Mouse (Mus musculus) myocyte (in vitro differentiated cells): ENCODE measurements around the gene Brsk1. TPM values are rescaled to one million over a fixed set of nuclear protein-coding genes. Genes with fewer than 3 reads are reported as not detected.
A peak's percentile ranks its signal among the peaks of the same experiment; 100 is the strongest.

Experiments used
- H3K27me3 ChIP-seq: one replicate; pipeline ENCODE4 v1.6.1; 2011; ENCODE audit not compliant: control insufficient read depth, insufficient read depth, insufficient read length
- H3K36me3 ChIP-seq: one replicate; pipeline ENCODE4 v1.6.1; 2011; ENCODE audit not compliant: control insufficient read depth, insufficient read depth
- H3K4me2 ChIP-seq: one replicate; pipeline ENCODE4 v1.6.1; 2011; ENCODE audit warnings: low read depth, control low read depth
- H3K4me3 ChIP-seq: one replicate; pipeline ENCODE4 v1.5.1; 2011; ENCODE audit warnings: mild to moderate bottlenecking, control low read depth, moderate library complexity
- H3K79me2 ChIP-seq: one replicate; pipeline ENCODE4 v1.6.1; 2011; ENCODE audit not compliant: control insufficient read depth, insufficient read depth
- H3ac ChIP-seq: one replicate; pipeline ENCODE4 v1.6.1; 2011; ENCODE audit not compliant: control insufficient read depth, insufficient read length
- CEBPB ChIP-seq: IDR thresholded peaks from 2 replicates; pipeline ENCODE4 v1.6.1; 2011; ENCODE audit warnings: mild to moderate bottlenecking, moderate library complexity; ENCODE audit not compliant: poor library complexity, insufficient read depth, severe bottlenecking
- E2F4 ChIP-seq: IDR thresholded peaks from one replicate; pipeline ENCODE4 v1.6.1; 2011; ENCODE audit warnings: mild to moderate bottlenecking, control low read depth, moderate library complexity; ENCODE audit not compliant: insufficient read depth
- MAX ChIP-seq: IDR thresholded peaks from one replicate; pipeline ENCODE4 v1.6.1; 2011; ENCODE audit warnings: low read depth, mild to moderate bottlenecking, control low read depth
- MYOD1 ChIP-seq, 3 experiments: IDR thresholded peaks; one replicate each; pipeline ENCODE4 v1.6.1; 2011; ENCODE audit warnings: control low read depth in 2 of 3, low read depth in 2 of 3, mild to moderate bottlenecking in 2 of 3, moderate library complexity in 1 of 3; ENCODE audit not compliant: insufficient read length in 2 of 3, control insufficient read depth in 1 of 3
- MYOG ChIP-seq, 3 experiments: IDR thresholded peaks; one replicate each; pipeline ENCODE4 v1.6.1; 2011; ENCODE audit warnings: control low read depth in 2 of 3, low read depth in 2 of 3, mild to moderate bottlenecking in 2 of 3; ENCODE audit not compliant: insufficient read length in 2 of 3, control insufficient read depth in 1 of 3, insufficient read depth in 1 of 3
- POLR2A ChIP-seq: IDR thresholded peaks from one replicate; pipeline ENCODE4 v1.6.1; 2011; ENCODE audit warnings: low read depth, mild to moderate bottlenecking, control low read depth, moderate library complexity; ENCODE audit not compliant: insufficient read length
- POLR2AphosphoS2 ChIP-seq: IDR thresholded peaks from one replicate; pipeline ENCODE4 v1.6.1; 2011; ENCODE audit warnings: low read depth, control low read depth; ENCODE audit not compliant: insufficient read length
- REST ChIP-seq: IDR thresholded peaks from one replicate; pipeline ENCODE4 v1.6.1; 2011; ENCODE audit warnings: mild to moderate bottlenecking, control low read depth, moderate library complexity; ENCODE audit not compliant: insufficient read depth, insufficient read length
- SRF ChIP-seq: IDR thresholded peaks from one replicate; pipeline ENCODE4 v1.6.1; 2011; ENCODE audit warnings: low read depth; ENCODE audit not compliant: control insufficient read depth, insufficient read length
- TCF12 ChIP-seq: IDR thresholded peaks from one replicate; pipeline ENCODE4 v1.6.1; 2011; ENCODE audit warnings: mild to moderate bottlenecking, control low read depth; ENCODE audit not compliant: poor library complexity, insufficient read depth, severe bottlenecking
- TCF3 ChIP-seq: IDR thresholded peaks from one replicate; pipeline ENCODE4 v1.6.1; 2011; ENCODE audit warnings: low read depth, control low read depth; ENCODE audit not compliant: insufficient read length
- USF1 ChIP-seq: IDR thresholded peaks from one replicate; pipeline ENCODE4 v1.6.1; 2011; ENCODE audit warnings: low read depth, mild to moderate bottlenecking, control low read depth, moderate library complexity
- polyA plus RNA-seq: library from polyadenylated mRNA; unstranded; fragments of >200 nt; fragmentation: generic; extraction: Trizol; gene quantifications from one replicate; pipeline ENCODE4 v1.2.1, GENCODE M21; 2012; ENCODE audit warnings: missing spikeins

Brsk1 gene
- polyA plus RNA-seq, 1 experiment, result 7.0 TPM

GRCm38 (mm10) chr7:4671956-4672355 is 18.4 kb upstream of the Brsk1 start:
- Histone ChIP-seq H3K36me3 (peaks cover 12% of the 10 kb centered on the region), H3K4me3 (no peak overlapping the region), H3K4me2 (no peak overlapping the region), H3ac (no peak overlapping the region), H3K27me3 (no peaks in the 10 kb centered on the region), H3K79me2 (no peaks in the 10 kb centered on the region)
- TF ChIP-seq E2F4 (no peak), MAX (no peak), USF1 (no peak), SRF (no peak), MYOD1 (IDR thresholded peaks at IDR 0.05; ENCODE audit: control insufficient read depth in 1 of 3, insufficient read length in 2 of 3, low read depth in 2 of 3) (no peak), MYOG (IDR thresholded peaks at IDR 0.05; ENCODE audit: control insufficient read depth in 1 of 3, insufficient read depth in 1 of 3, insufficient read length in 2 of 3, low read depth in 2 of 3) (no peak), REST (no peak), POLR2A (no peak), CEBPB (no peak), TCF3 (no peak), POLR2AphosphoS2 (no peak), TCF12 (no peak)

DNA sequence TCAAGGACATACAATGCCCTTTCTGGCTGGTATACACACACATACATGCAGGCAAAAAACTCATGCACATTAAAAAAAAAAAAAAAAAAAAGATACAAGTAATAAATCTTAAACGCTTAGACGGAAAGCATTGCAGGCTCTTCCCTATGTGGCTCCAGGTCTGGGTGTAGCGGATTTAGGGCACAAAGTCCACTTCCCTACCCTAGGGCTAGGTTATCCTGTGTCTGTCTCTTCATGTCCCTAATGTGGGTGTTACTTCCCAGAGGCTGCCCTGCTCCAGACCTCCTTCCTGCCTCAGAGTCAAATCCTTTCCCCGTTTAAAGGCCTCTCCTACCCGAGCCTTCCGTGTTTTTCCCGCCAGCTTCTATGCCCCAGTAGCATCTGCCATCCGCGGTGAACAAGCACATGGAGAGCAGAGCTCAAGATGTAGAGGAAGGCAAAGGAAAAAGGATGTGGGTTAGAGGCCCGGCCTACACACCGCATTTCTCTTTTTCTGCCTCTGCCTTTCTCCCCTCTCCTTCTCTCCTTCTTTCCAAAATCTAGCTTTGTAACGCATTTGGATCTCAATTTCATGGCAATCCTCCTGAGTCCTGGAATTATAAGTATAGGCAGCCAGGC is 16.2 kb upstream of the Brsk1 start:
- Histone ChIP-seq H3K36me3 (peaks cover 12% of the 10 kb centered on the region), H3K27me3 (no peaks in the 10 kb centered on the region)

GRCm38 (mm10) chr7:4675200-4675599 is 15.2 kb upstream of the Brsk1 start:
- H3K36me3 ChIP-seq, result peaks cover 12% of the 10 kb centered on the region
- H3K79me2 ChIP-seq, result no peaks in the 10 kb centered on the region

More for the DNA sequence above, 16.2 kb upstream of the Brsk1 start:
- H3ac ChIP-seq, result no peak overlapping the region
- no peaks in the 10 kb centered on the region for H3K79me2 ChIP-seq
- TF ChIP-seq CEBPB (no peak), POLR2AphosphoS2 (no peak)
- H3K4me2 ChIP-seq, result no peak overlapping the region
- no peak overlapping the region for H3K4me3 ChIP-seq

GRCm38 (mm10) chr7:4683307-4683706 is 7.1 kb upstream of the Brsk1 start:
- no peak overlapping the region for H3K4me2 ChIP-seq
- H3K36me3 ChIP-seq, result no peaks in the 10 kb centered on the region
- no peak overlapping the region for H3K4me3 ChIP-seq
- no peak for TF ChIP-seq MYOD1 (IDR thresholded peaks at IDR 0.05; ENCODE audit: control insufficient read depth in 1 of 3, insufficient read length in 2 of 3, low read depth in 2 of 3)
- no peak for TF ChIP-seq MYOG (IDR thresholded peaks at IDR 0.05; ENCODE audit: control insufficient read depth in 1 of 3, insufficient read depth in 1 of 3, insufficient read length in 2 of 3, low read depth in 2 of 3)
- TF ChIP-seq USF1, result no peak
- TF ChIP-seq POLR2A, result no peak
- TF ChIP-seq SRF, result no peak
- no peak for TF ChIP-seq TCF12
- no peak for TF ChIP-seq CEBPB
- TF ChIP-seq POLR2AphosphoS2, result no peak
- TF ChIP-seq TCF3, result no peak
- TF ChIP-seq REST, result no peak
- TF ChIP-seq MAX, result no peak
- no peak for TF ChIP-seq E2F4
- H3K27me3 ChIP-seq, result no peaks in the 10 kb centered on the region
- H3ac ChIP-seq, result no peak overlapping the region
- no peaks in the 10 kb centered on the region for H3K79me2 ChIP-seq

More at GRCm38 (mm10) chr7:4675200-4675599, 15.2 kb upstream of the Brsk1 start:
- Histone ChIP-seq H3K4me2 (no peak overlapping the region), H3K27me3 (no peaks in the 10 kb centered on the region), H3ac (no peak overlapping the region), H3K4me3 (no peak overlapping the region)
- no peak for TF ChIP-seq E2F4
- TF ChIP-seq TCF12, result no peak
- TF ChIP-seq SRF, result no peak
- no peak for TF ChIP-seq CEBPB
- no peak for TF ChIP-seq TCF3
- no peak for TF ChIP-seq MYOD1 (IDR thresholded peaks at IDR 0.05; ENCODE audit: control insufficient read depth in 1 of 3, insufficient read length in 2 of 3, low read depth in 2 of 3)
- no peak for TF ChIP-seq POLR2AphosphoS2
- no peak for TF ChIP-seq MAX
- no peak for TF ChIP-seq USF1

GRCm38 (mm10) chr7:4684203-4684602 is 6.2 kb upstream of the Brsk1 start:
- no peak overlapping the region for H3ac ChIP-seq
- H3K4me3 ChIP-seq, result peak overlapping the region; percentile 84
- no peaks in the 10 kb centered on the region for H3K79me2 ChIP-seq
- peak overlapping the region; percentile 89 for H3K4me2 ChIP-seq
- no peaks in the 10 kb centered on the region for H3K27me3 ChIP-seq
- no peaks in the 10 kb centered on the region for H3K36me3 ChIP-seq
- TF ChIP-seq REST (no peak), TCF3 (no peak), CEBPB (no peak), E2F4 (no peak), POLR2AphosphoS2 (no peak), POLR2A (no peak), TCF12 (no peak), MYOG (IDR thresholded peaks at IDR 0.05; ENCODE audit: control insufficient read depth in 1 of 3, insufficient read depth in 1 of 3, insufficient read length in 2 of 3, low read depth in 2 of 3) (no peak), MAX (no peak), SRF (no peak), MYOD1 (IDR thresholded peaks at IDR 0.05; ENCODE audit: control insufficient read depth in 1 of 3, insufficient read length in 2 of 3, low read depth in 2 of 3) (no peak)
